Mouse (Mus musculus) hindbrain, embryonic 10.5 days (tissue): ENCODE measurements around the gene Psma5. TPM values are rescaled to one million over a fixed set of nuclear protein-coding genes. Genes with fewer than 3 reads are reported as not detected.

Source experiments
- DNase-seq: peaks from one replicate; pipeline ENCODE4 v3.0.0-alpha.2; 2017; ENCODE audit warnings: low spot score
- H3K27ac ChIP-seq: fragments of 300-500 bp; sonication (generic); 2 replicates; pipeline ENCODE4 v1.5.1; 2016; ENCODE audit warnings: mild to moderate bottlenecking, moderate library complexity
- H3K27me3 ChIP-seq: fragments of 300-500 bp; sonication (generic); 2 replicates; pipeline ENCODE4 v1.6.1; 2016; ENCODE audit warnings: mild to moderate bottlenecking; ENCODE audit not compliant: poor library complexity, insufficient read depth, severe bottlenecking
- H3K36me3 ChIP-seq: fragments of 300-500 bp; sonication (generic); 2 replicates; pipeline ENCODE4 v1.6.1; 2016; ENCODE audit warnings: mild to moderate bottlenecking, moderate library complexity
- H3K4me1 ChIP-seq: fragments of 300-500 bp; sonication (generic); replicated peaks from 2 replicates; pipeline ENCODE4 v1.6.1; 2016; ENCODE audit warnings: mild to moderate bottlenecking
- H3K4me3 ChIP-seq: fragments of 300-500 bp; sonication (generic); 2 replicates; pipeline ENCODE4 v1.5.1; 2016; ENCODE audit warnings: mild to moderate bottlenecking, moderate library complexity
- H3K9me3 ChIP-seq: fragments of 300-500 bp; sonication (generic); 2 replicates; pipeline ENCODE4 v1.6.1; 2016; ENCODE audit warnings: mild to moderate bottlenecking, moderate library complexity
- WGBS: fragments of 180-500 bp; shearing (Covaris S2); methylation state at CpG from one replicate; pipeline ENCODE4 v1.1.7; 2016; 5-methylcytosine and 5-hydroxymethylcytosine counted together
- polyA plus RNA-seq: library from polyadenylated mRNA; unstranded; fragments of >200 nt; fragmentation: Nextera tagmentation; extraction: Ambion mirVana; gene quantifications from 2 replicates; pipeline ENCODE4 v1.2.1, GENCODE M21; 2016

Gene Psma5
- polyA plus RNA-seq, 1 experiment from 2014 or later, result 296 TPM

GRCm38 (mm10) chr3:108322136-108322535 is 65.4 kb downstream of the Psma5 start:
- Histone ChIP-seq H3K36me3 (peaks cover 40% of the 10 kb centered on the region), H3K27ac (no peak overlapping the region), H3K4me1 (no peaks in the 10 kb centered on the region), H3K4me3 (no peak overlapping the region), H3K27me3 (no peaks in the 10 kb centered on the region), H3K9me3 (no peaks in the 10 kb centered on the region)
- 91% methylated on average over 4 of the region's 4 CpGs for WGBS
- DNase-seq, result no peak

GRCm38 (mm10) chr3:108322962-108323361 is 66.2 kb downstream of the Psma5 start:
- Histone ChIP-seq H3K27me3 (no peaks in the 10 kb centered on the region), H3K27ac (no peak overlapping the region), H3K4me1 (no peaks in the 10 kb centered on the region), H3K36me3 (peaks cover 49% of the 10 kb centered on the region), H3K9me3 (no peaks in the 10 kb centered on the region), H3K4me3 (no peak overlapping the region)
- no peak for DNase-seq
- WGBS, result 86% methylated on average over 3 of the region's 3 CpGs

- 92% methylated on average over 4 of the region's 4 CpGs for WGBS
- Histone ChIP-seq H3K9me3 (no peaks in the 10 kb centered on the region), H3K4me1 (no peaks in the 10 kb centered on the region), H3K27me3 (no peaks in the 10 kb centered on the region), H3K27ac (no peak overlapping the region), H3K4me3 (no peak overlapping the region), H3K36me3 (peaks cover 60% of the 10 kb centered on the region)
- no peak for DNase-seq
These were observed 68.1 kb downstream of the Psma5 start for GRCm38 (mm10) chr3:108324837-108325236.

GRCm38 (mm10) chr3:108325521-108325920 is 68.8 kb downstream of the Psma5 start:
- Histone ChIP-seq H3K27me3 (no peaks in the 10 kb centered on the region), H3K27ac (no peak overlapping the region), H3K36me3 (peaks cover 62% of the 10 kb centered on the region), H3K4me3 (no peak overlapping the region), H3K4me1 (no peaks in the 10 kb centered on the region), H3K9me3 (no peaks in the 10 kb centered on the region)
- no peak for DNase-seq
- WGBS, result 96% methylated on average over 9 of the region's 9 CpGs

- DNase-seq, result no peak
- Histone ChIP-seq H3K9me3 (no peaks in the 10 kb centered on the region), H3K4me3 (no peak overlapping the region), H3K36me3 (peaks cover 79% of the 10 kb centered on the region), H3K4me1 (no peaks in the 10 kb centered on the region), H3K27me3 (no peaks in the 10 kb centered on the region), H3K27ac (no peak overlapping the region)
- WGBS, result 93% methylated on average over 8 of the region's 8 CpGs
These were observed 70.5 kb downstream of the Psma5 start for GRCm38 (mm10) chr3:108327275-108327674.

GRCm38 (mm10) chr3:108327916-108328315 is 71.2 kb downstream of the Psma5 start:
- no peak overlapping the region for H3K27ac ChIP-seq
- H3K4me1 ChIP-seq, result no peaks in the 10 kb centered on the region
- no peak overlapping the region for H3K4me3 ChIP-seq
- peaks cover 85% of the 10 kb centered on the region for H3K36me3 ChIP-seq
- WGBS, result 87% methylated on average over 3 of the region's 3 CpGs
- DNase-seq, result no peak
- no peaks in the 10 kb centered on the region for H3K9me3 ChIP-seq
- no peaks in the 10 kb centered on the region for H3K27me3 ChIP-seq

GRCm38 (mm10) chr3:108328441-108328841 is 71.7 kb downstream of the Psma5 start:
- no peak for DNase-seq
- no peaks in the 10 kb centered on the region for H3K9me3 ChIP-seq
- H3K36me3 ChIP-seq, result peaks cover 91% of the 10 kb centered on the region
- H3K4me3 ChIP-seq, result no peak overlapping the region
- no peaks in the 10 kb centered on the region for H3K4me1 ChIP-seq
- H3K27me3 ChIP-seq, result no peaks in the 10 kb centered on the region
- no peak overlapping the region for H3K27ac ChIP-seq
- 81% methylated on average over 9 of the region's 9 CpGs for WGBS

Other genes starting within 250 kb of the Psma5 start
- 38.6 and 44.4 TPM in 2 replicates for gene Gstm1, start 239.0 kb upstream of the Psma5 start, polyA plus RNA-seq
- gene Gstm4, start 212.0 kb upstream of the Psma5 start, polyA plus RNA-seq, result 12.8 and 13.9 TPM in 2 replicates
- 53.3 and 58.7 TPM in 2 replicates for gene Ampd2, start 170.3 kb upstream of the Psma5 start, polyA plus RNA-seq
- 0.46 and 0.81 TPM in 2 replicates for gene Gnat2, start 164.1 kb upstream of the Psma5 start, polyA plus RNA-seq
- 178 and 201 TPM in 2 replicates for gene Gnai3, start 110.8 kb upstream of the Psma5 start, polyA plus RNA-seq
- gene Gpr61, start 102.0 kb upstream of the Psma5 start, polyA plus RNA-seq, result 0.95 and 1.4 TPM in 2 replicates
- 5.8 and 6.2 TPM in 2 replicates for gene Amigo1, start 70.6 kb upstream of the Psma5 start, polyA plus RNA-seq
- 5.2 TPM in 2 replicates for gene Cyb561d1, start 55.7 kb upstream of the Psma5 start, polyA plus RNA-seq
- 24.2 and 26.8 TPM in 2 replicates for gene Atxn7l2, start 46.0 kb upstream of the Psma5 start, polyA plus RNA-seq
- gene Sypl2, start 30.3 kb upstream of the Psma5 start, polyA plus RNA-seq, result 1.0 TPM in 2 replicates
- 15.9 and 19.7 TPM in 2 replicates for gene Sort1, start 27.2 kb downstream of the Psma5 start, polyA plus RNA-seq
- gene Mybphl, start 108.0 kb downstream of the Psma5 start, polyA plus RNA-seq, result not detected in 2 replicates
- gene Psrc1, start 126.9 kb downstream of the Psma5 start, polyA plus RNA-seq, result 75.8 and 89.8 TPM in 2 replicates
- 58.1 and 79.1 TPM in 2 replicates for gene Celsr2, start 158.6 kb downstream of the Psma5 start, polyA plus RNA-seq
- gene Sars, start 188.3 kb downstream of the Psma5 start, polyA plus RNA-seq, result 161 and 177 TPM in 2 replicates